Mouse (Mus musculus): Measurements from ENCODE around the gene Tas2r139.
"Not testable (repeated sequence)": the region's sequence is repeated elsewhere in the genome, so short reads cannot be mapped to it uniquely, and the experiment has no call there.

Gene Tas2r139

DNA sequence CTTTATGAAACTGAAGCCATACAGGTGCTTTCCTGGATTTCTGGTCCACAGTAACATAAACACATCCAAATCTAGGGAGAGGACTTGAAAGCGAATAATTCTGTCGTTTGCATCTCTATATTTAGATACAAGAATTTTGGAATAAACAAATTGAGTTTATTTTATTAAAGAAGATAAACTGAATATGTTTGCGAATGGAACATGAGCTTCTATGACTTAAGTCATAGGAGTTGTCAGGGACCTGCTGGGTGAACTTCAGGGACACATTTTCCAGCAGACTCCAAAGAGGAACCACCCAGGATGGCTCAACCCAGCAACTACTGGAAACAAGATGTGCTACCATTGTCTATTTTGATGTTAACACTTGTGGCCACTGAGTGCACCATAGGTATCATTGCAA lies at the start of gene Tas2r139:
Tas2r139 (plus strand) TSS at position 301 of the 400 bp plus-strand sequence.
- no peak for DNase-seq (ENCODE audit: low read depth, low spot score)

GRCm38 (mm10) chr6:42151115-42151514 lies 10.4 kb downstream of the Tas2r139 start:
- DNase-seq (ENCODE audit: low read depth, low spot score) = not testable (repeated sequence)

DNA sequence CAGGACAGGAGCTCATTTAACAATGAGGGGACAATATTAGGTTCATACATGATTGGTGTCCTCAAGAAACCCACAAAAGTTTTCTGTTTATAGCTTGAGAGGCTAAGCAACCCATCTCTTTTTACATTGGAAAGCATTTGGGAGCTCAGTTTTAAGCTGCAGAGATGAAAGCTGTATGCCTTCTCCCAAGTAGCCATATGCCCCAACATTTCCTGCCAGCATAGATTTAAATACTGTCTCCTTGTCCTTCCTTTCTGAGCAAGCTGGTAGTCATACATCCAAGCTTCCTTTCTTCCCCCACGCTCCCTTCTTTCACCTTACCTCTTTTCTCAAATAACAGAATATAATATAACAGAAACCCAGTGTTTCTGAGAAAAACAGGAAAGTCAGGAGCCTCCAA lies 41.7 kb downstream of the Tas2r139 start:
- no peak for DNase-seq (ENCODE audit: low read depth, low spot score)

DNA sequence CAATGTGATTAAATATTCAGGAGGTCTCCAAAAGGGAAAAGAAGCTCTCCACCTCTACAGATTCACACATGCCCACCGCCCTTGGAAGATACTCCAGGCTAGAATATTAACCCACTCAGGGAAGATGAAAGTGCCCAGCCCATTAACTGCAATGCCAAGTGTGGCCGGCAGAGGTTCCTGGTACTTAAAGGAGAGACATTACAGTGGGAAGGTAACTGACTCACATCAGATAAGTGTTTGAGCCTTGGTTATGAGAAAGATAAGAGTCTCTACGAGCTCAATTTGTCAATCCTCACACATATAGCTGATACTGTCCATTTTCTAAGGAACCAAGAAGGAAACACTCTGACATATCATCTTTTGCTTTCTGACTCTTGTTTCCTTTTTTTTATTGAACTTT lies 45.5 kb downstream of the Tas2r139 start:
- no peak for DNase-seq (ENCODE audit: low read depth, low spot score)

Measured in c-Kit-negative CD71-positive TER-119-positive erythroid progenitor cells, embryonic 14.5 days (primary cell).